Mouse (Mus musculus): ENCODE measurements around the gene Mcmbp. TPM values are rescaled to one million over a fixed set of nuclear protein-coding genes. Genes with fewer than 3 reads are reported as not detected.

Mcmbp gene
- total RNA-seq, 2 experiments from 2014 or later: 26.0 to 27.2 TPM

Other genes with a start within 250 kb of the Mcmbp start
- 1 to 10 TPM; 9.7 TPM for gene Bag3, start 216.9 kb downstream of the Mcmbp start, total RNA-seq (2021)
- 100 to 1,000 TPM; 125 to 129 TPM for gene Inpp5f, start 129.2 kb downstream of the Mcmbp start, total RNA-seq (2021)
- gene Sec23ip, start 4.4 kb upstream of the Mcmbp start, total RNA-seq (2021): 10 to 100 TPM; 44.5 to 51.1 TPM